Mouse (Mus musculus) intestine, embryonic 15.5 days (tissue): ENCODE results near the gene Pknox2. TPM values are rescaled to one million over a fixed set of nuclear protein-coding genes. Genes with fewer than 3 reads are reported as not detected.

ENCODE experiments used
- ATAC-seq: fragments of 200-750 bp; cut with Nextera tagmentation; 2 replicates; pipeline ENCODE4 v1.8.0; 2017; ENCODE audit warnings: moderate TSS enrichment, moderate library complexity
- H3K27ac ChIP-seq: fragments of 300-500 bp; sonication (generic); 2 replicates; pipeline ENCODE4 v1.5.1; 2015; ENCODE audit warnings: mild to moderate bottlenecking, inconsistent platforms
- H3K27me3 ChIP-seq: fragments of 300-500 bp; sonication (generic); replicated peaks from 2 replicates; pipeline ENCODE4 v1.6.1; 2015; ENCODE audit warnings: inconsistent platforms
- H3K36me3 ChIP-seq: fragments of 300-500 bp; sonication (generic); 2 replicates; pipeline ENCODE4 v1.6.1; 2015; ENCODE audit warnings: inconsistent platforms
- H3K4me1 ChIP-seq: fragments of 300-500 bp; sonication (generic); replicated peaks from 2 replicates; pipeline ENCODE4 v1.6.1; 2015; ENCODE audit warnings: inconsistent platforms
- H3K4me2 ChIP-seq: fragments of 300-500 bp; sonication (generic); replicated peaks from 2 replicates; pipeline ENCODE4 v1.6.1; 2015; ENCODE audit warnings: mild to moderate bottlenecking, inconsistent platforms
- H3K4me3 ChIP-seq: fragments of 300-500 bp; sonication (generic); replicated peaks from 2 replicates; pipeline ENCODE4 v1.5.1; 2015; ENCODE audit warnings: inconsistent platforms
- H3K9ac ChIP-seq: fragments of 300-500 bp; sonication (generic); 2 replicates; pipeline ENCODE4 v1.6.1; 2015; ENCODE audit warnings: inconsistent platforms
- H3K9me3 ChIP-seq: fragments of 300-500 bp; sonication (generic); 2 replicates; pipeline ENCODE4 v1.6.1; 2016; ENCODE audit warnings: inconsistent platforms
- WGBS: fragments of 180-500 bp; shearing (Covaris S2); methylation state at CpG from one replicate; pipeline ENCODE4 v1.1.7; 2015; 5-methylcytosine and 5-hydroxymethylcytosine counted together
- polyA plus RNA-seq: library from polyadenylated mRNA; unstranded; fragments of >200 nt; fragmentation: Nextera tagmentation; extraction: Ambion mirVana; gene quantifications from 2 replicates; pipeline ENCODE4 v1.2.1, GENCODE M21; 2015

The Pknox2 gene
- polyA plus RNA-seq, 1 experiment from 2014 or later, result 8.2 TPM

DNA sequence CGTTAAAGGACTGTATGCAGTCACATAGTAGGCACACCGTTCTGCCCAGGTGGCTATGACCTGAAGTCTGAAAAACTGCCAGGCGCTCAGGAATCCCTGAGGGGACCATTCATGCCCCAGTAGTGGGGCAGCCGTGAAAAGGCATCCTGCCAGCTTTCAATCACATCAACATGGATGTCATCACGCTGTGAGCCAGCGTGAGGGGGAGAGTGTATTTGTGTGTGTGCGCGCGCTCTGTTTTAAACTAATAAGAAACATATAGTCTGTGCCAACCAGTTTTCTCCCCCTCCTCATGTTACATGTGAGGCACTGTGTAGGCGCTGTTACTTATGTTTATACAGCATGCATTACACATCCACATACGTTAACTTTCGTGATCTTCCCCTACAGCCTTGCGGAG lies 10.9 kb downstream of the Pknox2 start:
- 86% methylated on average over 13 of the region's 13 CpGs for WGBS
- ATAC-seq, result no peak
- Histone ChIP-seq H3K9ac (no peak overlapping the region), H3K36me3 (no peaks in the 10 kb centered on the region), H3K4me3 (no peak overlapping the region), H3K27me3 (no peaks in the 10 kb centered on the region), H3K9me3 (no peaks in the 10 kb centered on the region), H3K4me1 (peaks cover 9% of the 10 kb centered on the region), H3K27ac (no peak overlapping the region), H3K4me2 (no peak overlapping the region)

DNA sequence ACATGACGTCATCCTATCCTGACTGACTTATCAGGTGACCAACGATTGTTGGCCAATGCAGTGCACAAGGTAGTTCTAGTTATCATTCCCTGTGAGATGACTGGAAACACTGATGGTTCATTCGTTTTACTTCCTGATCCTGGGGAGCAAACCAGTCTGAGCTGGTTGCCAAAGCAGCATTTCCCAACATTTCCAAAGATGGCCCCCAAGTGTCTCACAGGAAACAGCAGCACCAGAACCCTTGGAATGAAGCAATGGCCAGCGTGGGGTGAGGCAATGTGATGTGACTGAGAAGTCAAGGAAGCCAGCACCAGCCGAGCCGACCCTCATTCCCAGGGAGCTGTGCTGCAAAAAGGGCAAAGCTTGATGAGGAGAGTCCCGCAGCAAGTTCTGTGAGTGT lies 13.7 kb downstream of the Pknox2 start:
- Histone ChIP-seq H3K9ac (no peak overlapping the region), H3K27me3 (no peaks in the 10 kb centered on the region), H3K4me1 (no peaks in the 10 kb centered on the region), H3K9me3 (no peaks in the 10 kb centered on the region), H3K4me3 (no peak overlapping the region), H3K36me3 (no peaks in the 10 kb centered on the region), H3K4me2 (no peak overlapping the region), H3K27ac (no peak overlapping the region)
- WGBS, result 84% methylated on average over 7 of the region's 7 CpGs
- ATAC-seq, result no peak

DNA sequence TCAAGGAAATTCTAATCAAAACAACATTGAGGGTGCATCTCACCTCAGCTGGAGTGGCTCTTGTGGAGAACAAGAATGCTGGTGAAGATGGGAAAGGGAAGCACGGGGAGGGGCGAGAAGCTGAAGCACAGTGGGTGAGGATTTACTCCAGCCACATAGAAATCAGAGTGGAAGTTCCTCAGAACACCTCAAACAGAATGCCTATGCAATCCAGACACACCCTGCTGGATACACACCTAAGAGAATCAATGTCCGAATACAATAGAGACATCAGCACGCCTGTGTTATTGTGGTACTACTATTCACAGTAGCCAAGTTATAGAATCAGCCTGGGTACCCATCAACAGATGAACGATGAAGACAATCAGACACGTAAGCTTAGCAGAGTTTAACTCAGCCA lies 18.2 kb downstream of the Pknox2 start:
- no peak overlapping the region for H3K9ac ChIP-seq
- H3K36me3 ChIP-seq, result no peaks in the 10 kb centered on the region
- no peaks in the 10 kb centered on the region for H3K4me1 ChIP-seq
- no peak overlapping the region for H3K4me2 ChIP-seq
- H3K27ac ChIP-seq, result no peak overlapping the region
- H3K27me3 ChIP-seq, result no peaks in the 10 kb centered on the region
- 86% methylated on average over 6 of the region's 6 CpGs for WGBS
- no peak for ATAC-seq
- H3K4me3 ChIP-seq, result no peak overlapping the region
- no peaks in the 10 kb centered on the region for H3K9me3 ChIP-seq

DNA sequence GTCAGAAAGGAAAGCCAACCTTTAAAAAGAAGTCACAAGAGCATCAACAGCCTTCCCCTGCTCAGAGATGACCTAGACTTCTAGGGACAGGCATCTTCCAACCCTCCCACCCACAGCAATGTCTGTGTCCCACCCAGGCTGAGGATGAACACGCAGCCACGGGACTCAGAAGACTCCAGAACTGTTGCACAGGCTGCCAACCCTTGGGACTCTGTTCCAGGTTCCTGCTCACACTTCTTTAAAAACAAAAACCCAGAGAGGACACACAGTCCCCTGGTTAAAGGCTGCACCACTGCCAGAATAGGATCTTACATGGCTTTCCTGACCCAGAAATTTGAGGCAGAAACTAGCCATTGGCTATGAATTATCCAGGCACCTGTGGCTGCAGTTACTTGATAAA lies 21.0 kb downstream of the Pknox2 start:
- Histone ChIP-seq H3K4me2 (no peak overlapping the region), H3K9ac (no peak overlapping the region), H3K36me3 (no peaks in the 10 kb centered on the region), H3K27me3 (no peaks in the 10 kb centered on the region), H3K9me3 (no peaks in the 10 kb centered on the region), H3K4me3 (no peak overlapping the region), H3K27ac (no peak overlapping the region), H3K4me1 (0 out of 2 replicates have a peak, but pooled peaks cover 5% of the 10 kb centered on the region)
- ATAC-seq, result no peak
- 86% methylated on average over 2 of the region's 2 CpGs for WGBS

DNA sequence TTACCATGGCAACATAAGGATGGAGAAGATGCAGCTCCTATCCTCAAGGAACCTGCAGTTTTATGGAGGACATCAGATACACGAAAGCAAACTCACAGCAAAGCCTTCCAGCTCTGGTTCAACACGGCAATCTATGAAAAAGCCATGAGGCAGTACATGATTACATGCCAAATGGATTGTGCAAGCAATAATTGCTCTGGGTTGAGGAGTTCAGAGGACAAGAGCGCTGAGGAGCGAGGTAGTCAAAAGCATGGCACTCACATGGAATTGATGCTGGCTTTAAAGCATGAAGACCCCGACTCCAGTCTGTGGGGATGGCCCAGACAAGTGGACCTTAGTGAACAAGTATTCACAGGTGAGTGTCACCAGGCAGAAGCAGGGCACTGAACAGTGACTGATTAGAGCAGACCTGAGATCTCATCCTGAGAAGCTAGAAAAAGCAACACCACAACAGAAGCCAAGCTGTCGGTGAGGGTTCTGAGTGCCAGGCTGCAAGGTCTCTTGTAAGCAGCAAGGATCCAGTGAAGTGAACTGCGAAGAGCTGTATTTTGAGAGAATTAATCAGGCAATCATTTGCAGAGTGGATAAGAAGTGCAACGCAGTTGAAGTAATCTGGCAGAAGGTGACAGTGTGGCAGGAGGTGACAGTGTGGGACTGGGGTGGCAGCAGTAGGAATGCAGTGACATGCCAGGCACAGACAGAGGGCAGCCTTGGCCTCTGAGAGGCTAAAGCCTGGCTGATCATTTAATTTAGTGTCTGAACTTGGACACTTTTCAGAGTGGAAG lies 22.3 kb downstream of the Pknox2 start:
- Histone ChIP-seq H3K27me3 (no peaks in the 10 kb centered on the region), H3K36me3 (no peaks in the 10 kb centered on the region), H3K9ac (no peak overlapping the region), H3K4me1 (0 out of 2 replicates have a peak, but pooled peaks cover 5% of the 10 kb centered on the region), H3K4me3 (no peak overlapping the region), H3K27ac (no peak overlapping the region), H3K4me2 (no peak overlapping the region), H3K9me3 (no peaks in the 10 kb centered on the region)
- no peak for ATAC-seq
- WGBS, result 79% methylated on average over 8 of the region's 8 CpGs

DNA sequence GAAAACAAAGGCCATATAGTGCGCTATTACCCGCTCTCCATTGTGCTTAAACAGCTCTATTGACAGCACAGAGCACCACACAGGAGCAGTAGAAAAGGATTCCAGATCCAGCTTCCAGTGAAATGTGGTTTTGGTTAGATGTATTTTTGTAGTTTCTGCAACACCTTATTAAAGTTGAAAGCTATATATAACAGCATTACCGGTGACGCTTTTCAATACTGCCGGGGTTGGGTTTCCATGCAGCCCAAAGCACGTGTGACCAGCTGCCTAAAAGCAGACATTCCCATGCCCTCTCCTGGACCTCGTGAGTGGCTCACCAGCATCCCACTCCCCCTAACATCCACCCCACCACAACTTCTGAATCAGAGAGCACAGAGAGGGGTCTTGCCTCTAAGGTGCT lies 23.8 kb downstream of the Pknox2 start:
- 73% methylated on average over 7 of the region's 7 CpGs for WGBS
- H3K4me3 ChIP-seq, result no peak overlapping the region
- ATAC-seq, result no peak
- no peak overlapping the region for H3K9ac ChIP-seq
- no peak overlapping the region for H3K27ac ChIP-seq
- H3K4me1 ChIP-seq, result 0 out of 2 replicates have a peak, but pooled peaks cover 5% of the 10 kb centered on the region
- H3K9me3 ChIP-seq, result no peaks in the 10 kb centered on the region
- H3K36me3 ChIP-seq, result no peaks in the 10 kb centered on the region
- H3K27me3 ChIP-seq, result no peaks in the 10 kb centered on the region
- H3K4me2 ChIP-seq, result no peak overlapping the region

DNA sequence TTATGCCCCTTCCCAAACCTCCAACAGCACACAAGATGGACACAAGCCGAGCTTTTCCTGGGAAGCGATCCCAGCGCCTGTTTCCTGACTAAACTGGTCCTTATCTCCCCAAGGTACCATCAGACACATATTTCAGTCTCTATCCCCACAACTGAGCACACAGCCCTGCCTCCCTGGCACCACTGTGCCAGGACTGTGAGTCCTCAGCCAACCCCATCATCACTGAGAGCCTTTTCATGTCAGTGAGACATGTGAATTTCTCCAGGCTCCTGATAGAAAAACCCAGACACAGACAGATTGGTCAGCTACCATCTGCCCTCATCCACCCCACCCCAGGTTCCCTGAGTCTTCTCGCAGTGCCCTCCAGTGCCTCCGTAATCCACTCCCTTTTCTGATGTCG lies 24.2 kb downstream of the Pknox2 start:
- 64% methylated on average over 6 of the region's 6 CpGs for WGBS
- Histone ChIP-seq H3K9ac (no peak overlapping the region), H3K27me3 (no peaks in the 10 kb centered on the region), H3K4me2 (no peak overlapping the region), H3K4me1 (0 out of 2 replicates have a peak, but pooled peaks cover 5% of the 10 kb centered on the region), H3K4me3 (no peak overlapping the region), H3K27ac (no peak overlapping the region), H3K36me3 (no peaks in the 10 kb centered on the region), H3K9me3 (no peaks in the 10 kb centered on the region)
- no peak for ATAC-seq

DNA sequence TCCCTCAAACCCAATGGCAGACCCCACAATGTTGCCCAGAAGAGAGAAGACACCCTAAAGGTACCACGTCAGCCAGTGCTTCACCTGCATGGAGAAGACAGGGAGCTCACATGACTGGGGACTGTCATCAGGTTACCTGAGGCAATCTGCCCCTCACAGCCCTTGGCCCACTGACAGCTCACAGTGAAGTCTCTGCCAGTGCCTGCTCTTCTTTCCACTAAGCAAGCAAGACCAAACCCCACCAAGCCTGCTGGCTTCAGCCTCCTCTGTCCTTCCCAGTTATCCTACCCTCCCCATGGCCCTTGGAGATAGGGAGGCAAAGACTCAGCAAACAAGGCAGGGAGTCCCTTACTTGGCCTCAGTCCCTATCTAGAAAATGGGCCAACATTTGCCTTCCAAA lies 24.8 kb downstream of the Pknox2 start:
- Histone ChIP-seq H3K9me3 (no peaks in the 10 kb centered on the region), H3K36me3 (no peaks in the 10 kb centered on the region), H3K27me3 (no peaks in the 10 kb centered on the region), H3K27ac (no peak overlapping the region), H3K4me1 (0 out of 2 replicates have a peak, but pooled peaks cover 5% of the 10 kb centered on the region), H3K4me3 (no peak overlapping the region), H3K4me2 (no peak overlapping the region), H3K9ac (no peak overlapping the region)
- 64% methylated on average over 1 of the region's 1 CpGs for WGBS
- ATAC-seq, result no peak

DNA sequence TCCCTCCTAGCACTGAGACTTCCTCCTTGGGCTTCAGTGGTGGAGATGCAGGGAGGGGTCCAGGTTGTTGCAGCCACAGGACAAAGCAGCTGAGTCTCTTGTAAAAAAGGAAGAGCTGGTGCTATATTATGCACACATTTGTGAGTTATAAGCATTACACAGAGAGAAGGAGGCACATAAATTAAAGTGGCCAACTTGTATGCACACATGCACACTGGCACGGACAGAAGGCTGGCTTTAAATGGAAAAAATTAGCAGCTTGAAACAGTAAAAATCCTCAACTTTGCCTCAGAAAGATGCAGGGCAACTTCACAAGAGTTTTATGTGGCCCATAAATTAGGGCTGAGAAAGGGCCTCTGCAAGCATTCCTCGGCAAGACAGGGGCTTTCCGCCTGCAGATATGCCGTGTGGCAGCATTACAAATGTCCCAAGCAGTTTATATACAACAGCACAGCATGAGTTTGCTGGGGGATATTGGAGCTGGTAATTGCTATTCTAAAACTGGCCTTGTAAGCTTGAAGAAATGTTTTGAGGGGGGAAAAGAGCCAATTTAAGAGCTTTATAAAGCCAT lies 25.4 kb downstream of the Pknox2 start:
- H3K27ac ChIP-seq, result no peak overlapping the region
- H3K9ac ChIP-seq, result no peak overlapping the region
- 0 out of 2 replicates have a peak, but pooled peaks cover 5% of the 10 kb centered on the region for H3K4me1 ChIP-seq
- no peak overlapping the region for H3K4me3 ChIP-seq
- no peaks in the 10 kb centered on the region for H3K36me3 ChIP-seq
- H3K4me2 ChIP-seq, result no peak overlapping the region
- no peaks in the 10 kb centered on the region for H3K27me3 ChIP-seq
- ATAC-seq, result no peak
- WGBS, result 35% methylated on average over 4 of the region's 4 CpGs
- H3K9me3 ChIP-seq, result no peaks in the 10 kb centered on the region

DNA sequence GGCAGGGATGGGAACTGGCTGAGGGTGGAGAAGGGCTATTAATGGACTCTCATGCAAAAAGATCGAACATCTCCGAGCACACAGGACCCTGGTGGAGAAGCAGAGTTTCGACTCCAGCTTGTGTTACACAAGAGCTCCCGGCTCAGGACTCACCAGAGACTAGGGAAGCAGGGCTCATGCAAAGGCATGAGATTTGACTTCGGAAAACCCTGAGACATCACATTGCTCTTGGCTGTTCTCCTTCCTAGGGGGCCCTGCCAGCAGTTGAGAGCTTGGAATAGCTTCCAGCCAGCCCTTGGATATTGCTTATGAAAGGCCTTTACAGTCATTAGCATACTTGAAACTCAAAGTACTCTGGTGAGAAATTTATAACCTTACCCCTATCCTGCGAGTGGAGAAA lies 26.4 kb downstream of the Pknox2 start:
- Histone ChIP-seq H3K4me2 (no peak overlapping the region), H3K27ac (no peak overlapping the region), H3K27me3 (no peaks in the 10 kb centered on the region), H3K9ac (no peak overlapping the region), H3K36me3 (no peaks in the 10 kb centered on the region), H3K9me3 (no peaks in the 10 kb centered on the region), H3K4me1 (0 out of 2 replicates have a peak, but pooled peaks cover 5% of the 10 kb centered on the region), H3K4me3 (no peak overlapping the region)
- ATAC-seq, result no peak
- 80% methylated on average over 6 of the region's 6 CpGs for WGBS

DNA sequence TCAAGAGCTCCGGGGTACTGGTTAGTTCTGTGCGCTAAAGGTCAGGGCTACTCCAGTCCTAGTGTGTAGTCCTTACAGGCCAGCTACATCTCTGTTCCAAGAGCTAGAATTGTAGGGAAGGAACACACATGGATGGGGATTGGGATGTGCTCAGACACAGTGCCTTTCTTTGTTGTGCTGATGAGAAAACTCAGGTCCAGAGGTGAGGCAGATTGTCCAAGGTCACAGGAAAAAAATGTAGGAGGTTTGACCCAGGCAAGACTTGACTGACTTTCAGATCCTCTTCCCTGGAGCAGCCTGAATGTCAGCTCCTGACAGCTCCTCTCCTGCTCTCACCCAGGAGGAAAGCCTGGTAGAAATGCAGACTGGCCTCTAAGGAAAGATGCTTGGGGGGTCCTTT lies 29.7 kb downstream of the Pknox2 start:
- Histone ChIP-seq H3K4me1 (peaks cover 8% of the 10 kb centered on the region; the same call in 1 of the 2 replicates), H3K27me3 (no peaks in the 10 kb centered on the region), H3K4me3 (no peak overlapping the region), H3K9me3 (no peaks in the 10 kb centered on the region), H3K27ac (no peak overlapping the region), H3K9ac (no peak overlapping the region), H3K4me2 (no peak overlapping the region), H3K36me3 (no peaks in the 10 kb centered on the region)
- no peak for ATAC-seq
- WGBS, result 92% methylated on average over 2 of the region's 2 CpGs

DNA sequence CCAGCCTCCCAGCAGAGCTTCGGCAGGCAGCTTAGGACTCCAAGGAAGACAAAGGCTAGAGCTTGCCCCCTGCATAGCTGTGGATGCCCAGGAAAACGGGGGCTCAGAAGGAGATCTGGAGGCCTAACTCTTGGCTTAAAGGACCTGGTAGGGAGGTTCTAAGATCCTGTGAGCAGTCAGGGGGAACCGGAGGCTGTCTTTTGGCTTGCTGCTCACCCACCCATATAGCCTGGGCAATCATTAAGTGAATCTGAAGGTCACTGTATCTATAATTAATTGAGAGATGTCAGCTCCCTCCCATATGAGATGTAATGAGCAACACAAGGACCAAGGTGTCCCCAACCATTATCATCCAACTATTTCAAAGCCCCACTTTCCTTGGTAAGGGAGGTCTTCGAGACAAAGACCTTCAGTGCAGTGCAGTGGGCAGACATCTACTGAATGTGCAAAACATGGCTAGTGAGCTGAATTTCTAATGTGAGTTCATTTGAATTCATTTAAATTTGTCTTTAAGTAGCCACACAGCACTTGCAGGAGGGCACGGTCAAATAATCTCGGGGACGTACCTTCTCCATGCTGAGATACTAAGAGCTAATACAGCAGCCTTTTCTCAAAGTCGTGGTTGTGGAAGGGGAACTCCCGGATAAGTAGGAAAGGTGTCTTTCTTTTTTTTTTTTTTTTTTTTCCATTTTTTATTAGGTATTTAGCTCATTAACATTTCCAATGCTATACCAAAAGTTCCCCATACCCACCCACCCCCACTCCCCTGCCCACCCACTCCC lies 30.4 kb downstream of the Pknox2 start:
- Histone ChIP-seq H3K9me3 (no peaks in the 10 kb centered on the region), H3K4me3 (no peak overlapping the region), H3K27me3 (no peaks in the 10 kb centered on the region), H3K36me3 (no peaks in the 10 kb centered on the region), H3K27ac (no peak overlapping the region), H3K9ac (no peak overlapping the region), H3K4me2 (no peak overlapping the region), H3K4me1 (peaks cover 5% of the 10 kb centered on the region; the same call in 1 of the 2 replicates)
- WGBS, result 88% methylated on average over 9 of the region's 9 CpGs
- ATAC-seq, result no peak
